Mouse (Mus musculus) testis, postnatal 14 days (tissue): Measurements from ENCODE around the gene Ggt5.
A peak's percentile ranks its signal among the peaks of the same experiment; 100 is the strongest.

Experiments used
- DNase-seq: peaks from one replicate; pipeline ENCODE4 v3.0.0; 2021; ENCODE audit warnings: low spot score

The Ggt5 gene

GRCm38 (mm10) chr10:75626991-75627390 lies 37.9 kb downstream of the Ggt5 start:
- DNase-seq: peak; percentile 23

- DNase-seq: peak; percentile 83
Measured at GRCm38 (mm10) chr10:75627490-75627889, 38.4 kb downstream of the Ggt5 start.

- peak; percentile 75 for DNase-seq
Measured at GRCm38 (mm10) chr10:75632633-75633032, 43.5 kb downstream of the Ggt5 start.

- DNase-seq: peak; percentile 43
Measured at GRCm38 (mm10) chr10:75633048-75633447, 43.9 kb downstream of the Ggt5 start.

GRCm38 (mm10) chr10:75633576-75634139 lies 44.5 kb downstream of the Ggt5 start:
- DNase-seq: no peak

GRCm38 (mm10) chr10:75634610-75635009 lies 45.5 kb downstream of the Ggt5 start:
- no peak for DNase-seq

GRCm38 (mm10) chr10:75635019-75635692 lies 46.0 kb downstream of the Ggt5 start:
- DNase-seq: no peak

GRCm38 (mm10) chr10:75635693-75636055 lies 46.5 kb downstream of the Ggt5 start:
- DNase-seq: peak; percentile 78

- no peak for DNase-seq
Measured at GRCm38 (mm10) chr10:75636084-75636786, 47.1 kb downstream of the Ggt5 start.

- DNase-seq: no peak
Measured at GRCm38 (mm10) chr10:75637711-75638110, 48.6 kb downstream of the Ggt5 start.

- no peak for DNase-seq
Measured at GRCm38 (mm10) chr10:75641721-75642222, 52.6 kb downstream of the Ggt5 start.

- DNase-seq: no peak
Measured at GRCm38 (mm10) chr10:75642436-75642835, 53.3 kb downstream of the Ggt5 start.

GRCm38 (mm10) chr10:75642891-75643290 lies 53.8 kb downstream of the Ggt5 start:
- DNase-seq: no peak

- DNase-seq: peak; percentile 41
Measured at GRCm38 (mm10) chr10:75643741-75644343, 54.7 kb downstream of the Ggt5 start, which contains the start of gene Susd2. Gene Susd2, minus strand, starts transcription at chr10:75644008.

- no peak for DNase-seq
Measured at GRCm38 (mm10) chr10:75645616-75646015, 56.5 kb downstream of the Ggt5 start.

GRCm38 (mm10) chr10:75646406-75646805 lies 57.3 kb downstream of the Ggt5 start:
- no peak for DNase-seq

- DNase-seq: peak; percentile 64
Measured at GRCm38 (mm10) chr10:75647362-75647761, 58.2 kb downstream of the Ggt5 start.

- no peak for DNase-seq
Measured at GRCm38 (mm10) chr10:75648091-75648490, 59.0 kb downstream of the Ggt5 start.

GRCm38 (mm10) chr10:75649001-75649400 lies 59.9 kb downstream of the Ggt5 start:
- DNase-seq: no peak

- no peak for DNase-seq
Measured at GRCm38 (mm10) chr10:75649406-75649995, 60.4 kb downstream of the Ggt5 start.

GRCm38 (mm10) chr10:75650306-75650902 lies 61.3 kb downstream of the Ggt5 start:
- no peak for DNase-seq
